Mouse (Mus musculus) liver, embryonic 14.5 days (tissue): ENCODE measurements at regions not wholly inside any gene's neighbourhood (a gene's known extent, or its start where the extent isn't known, plus 50 kb on each side); places are given as distances from the start of the nearest gene placed in this dataset.

Experiments used
- CTCF ChIP-seq: IDR thresholded peaks from 2 replicates; pipeline ENCODE4 v1.5.1; 2016; ENCODE audit warnings: antibody characterized with exemption, low read depth, control low read depth
- EP300 ChIP-seq: IDR thresholded peaks from 2 replicates; pipeline ENCODE4 v1.6.1; 2016; ENCODE audit warnings: antibody characterized with exemption, low read depth

DNA sequence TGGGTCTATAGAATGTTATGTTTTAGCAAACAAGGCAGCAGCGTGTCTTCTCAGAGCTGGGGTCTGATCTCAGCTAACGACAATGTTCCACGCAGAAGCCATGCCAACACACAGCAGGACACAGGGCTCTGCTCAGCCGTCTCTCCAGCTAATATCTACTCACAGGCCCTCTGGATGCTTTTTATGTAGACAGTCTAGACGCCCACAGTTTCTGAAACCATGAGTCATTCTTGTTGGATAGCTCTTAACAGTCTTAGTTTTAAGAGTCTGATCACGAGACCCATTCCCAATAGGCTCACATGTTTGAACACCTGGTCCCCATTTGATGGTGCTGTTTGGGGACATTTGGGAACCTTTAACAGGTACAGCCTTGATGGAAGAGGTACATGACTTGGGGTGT is 171.7 kb upstream of the Runx1 start:
- no peak for TF ChIP-seq CTCF
- TF ChIP-seq EP300 = no peak
